Mouse (Mus musculus) heart, postnatal 0 days (tissue): ENCODE results near the gene Synpr. TPM values are rescaled to one million over a fixed set of nuclear protein-coding genes. Genes with fewer than 3 reads are reported as not detected.

Experiments used
- ATAC-seq: fragments of 200-750 bp; cut with Nextera tagmentation; 2 replicates; pipeline ENCODE4 v1.8.0; 2017; ENCODE audit warnings: low read depth, moderate number of reproducible peaks, moderate library complexity; ENCODE audit not compliant: insufficient read depth
- DNase-seq: peaks from one replicate; pipeline ENCODE4 v3.0.0-alpha.2; 2016; ENCODE audit warnings: low spot score
- H3K27ac ChIP-seq: fragments of 300-500 bp; sonication (generic); 2 replicates; pipeline ENCODE4 v1.5.1; 2014; ENCODE audit warnings: low read depth, mild to moderate bottlenecking
- H3K27me3 ChIP-seq: fragments of 300-500 bp; sonication (generic); 2 replicates; pipeline ENCODE4 v1.6.1; 2014; ENCODE audit warnings: low read length, mixed read lengths; ENCODE audit not compliant: control insufficient read depth, insufficient read depth
- H3K36me3 ChIP-seq: fragments of 300-500 bp; sonication (generic); replicated peaks from 2 replicates; pipeline ENCODE4 v1.6.1; 2014; ENCODE audit warnings: low read length, mixed read lengths; ENCODE audit not compliant: control insufficient read depth, insufficient read depth
- H3K4me1 ChIP-seq: fragments of 300-500 bp; sonication (generic); 2 replicates; pipeline ENCODE4 v1.6.1; 2014; ENCODE audit warnings: antibody characterized with exemption; ENCODE audit not compliant: control insufficient read depth, insufficient read depth
- H3K4me2 ChIP-seq: fragments of 300-500 bp; sonication (generic); 2 replicates; pipeline ENCODE4 v1.6.1; 2014; ENCODE audit warnings: low read depth, mild to moderate bottlenecking, low read length, moderate library complexity
- H3K4me3 ChIP-seq: fragments of 300-500 bp; sonication (generic); 2 replicates; pipeline ENCODE4 v1.5.1; 2014; ENCODE audit warnings: low read depth, low read length
- H3K9ac ChIP-seq: fragments of 300-500 bp; sonication (generic); replicated peaks from 2 replicates; pipeline ENCODE4 v1.6.1; 2014; ENCODE audit warnings: low read depth, low read length, mixed read lengths
- H3K9me3 ChIP-seq: fragments of 300-500 bp; sonication (generic); replicated peaks from 2 replicates; pipeline ENCODE4 v1.6.1; 2016; ENCODE audit warnings: low read length; ENCODE audit not compliant: control insufficient read depth
- CTCF ChIP-seq: IDR thresholded peaks from 2 replicates; pipeline ENCODE4 v1.5.1; 2016; ENCODE audit warnings: antibody characterized with exemption, control low read depth, low read depth
- EP300 ChIP-seq: IDR thresholded peaks from 2 replicates; pipeline ENCODE4 v1.6.1; 2016; ENCODE audit warnings: antibody characterized with exemption, low read depth
- WGBS: fragments of 180-500 bp; shearing (Covaris S2); extraction: QIAGEN DNeasy Blood & Tissue Kit; methylation state at CpG from one replicate; pipeline ENCODE4 v1.1.7; 2014; 5-methylcytosine and 5-hydroxymethylcytosine counted together
- polyA plus RNA-seq: library from polyadenylated mRNA; unstranded; fragments of >200 nt; fragmentation: Nextera tagmentation; extraction: Ambion mirVana; gene quantifications from 2 replicates; pipeline ENCODE4 v1.2.1, GENCODE M21; 2015
- total RNA-seq: library from RNA; depleted of rRNA; stranded (reverse); fragments of >200 nt; gene quantifications from 2 replicates; pipeline ENCODE4 v1.2.3, GENCODE M21; 2014; ENCODE audit warnings: low replicate concordance

Synpr gene
- total and polyA plus RNA-seq, 2 experiments from 2014 or later = 0.04 to 0.15 TPM

- Histone ChIP-seq H3K4me1 (no peaks in the 10 kb centered on the region), H3K36me3 (no peaks in the 10 kb centered on the region), H3K9ac (no peak overlapping the region), H3K4me3 (no peak overlapping the region), H3K27ac (no peak overlapping the region), H3K9me3 (no peaks in the 10 kb centered on the region), H3K27me3 (no peaks in the 10 kb centered on the region), H3K4me2 (no peak overlapping the region)
- TF ChIP-seq CTCF (no peak), EP300 (no peak)
- DNase-seq (no peak), ATAC-seq (no peak)
- WGBS = 60% methylated on average over 5 of the region's 5 CpGs
These were observed 72.6 kb downstream of the Synpr start for GRCm38 (mm10) chr14:13357101-13357667.

- no peak overlapping the region for H3K4me3 ChIP-seq
- no peak overlapping the region for H3K27ac ChIP-seq
- no peak overlapping the region for H3K9ac ChIP-seq
- H3K36me3 ChIP-seq = no peaks in the 10 kb centered on the region
- no peak for ATAC-seq
- no peaks in the 10 kb centered on the region for H3K27me3 ChIP-seq
- no peak for TF ChIP-seq CTCF
- TF ChIP-seq EP300 = no peak
- no peak for DNase-seq
- no peaks in the 10 kb centered on the region for H3K9me3 ChIP-seq
- no peak overlapping the region for H3K4me2 ChIP-seq
- 56% methylated on average over 2 of the region's 2 CpGs for WGBS
- no peaks in the 10 kb centered on the region for H3K4me1 ChIP-seq
These were observed 73.5 kb downstream of the Synpr start for GRCm38 (mm10) chr14:13358037-13358436.

- Histone ChIP-seq H3K4me2 (no peak overlapping the region), H3K9me3 (no peaks in the 10 kb centered on the region), H3K27me3 (no peaks in the 10 kb centered on the region), H3K4me3 (no peak overlapping the region), H3K9ac (no peak overlapping the region), H3K36me3 (no peaks in the 10 kb centered on the region), H3K27ac (no peak overlapping the region), H3K4me1 (no peaks in the 10 kb centered on the region)
- TF ChIP-seq EP300 = no peak
- TF ChIP-seq CTCF = no peak
- ATAC-seq (no peak), DNase-seq (no peak)
These were observed 76.6 kb downstream of the Synpr start for GRCm38 (mm10) chr14:13361184-13361583.

DNA sequence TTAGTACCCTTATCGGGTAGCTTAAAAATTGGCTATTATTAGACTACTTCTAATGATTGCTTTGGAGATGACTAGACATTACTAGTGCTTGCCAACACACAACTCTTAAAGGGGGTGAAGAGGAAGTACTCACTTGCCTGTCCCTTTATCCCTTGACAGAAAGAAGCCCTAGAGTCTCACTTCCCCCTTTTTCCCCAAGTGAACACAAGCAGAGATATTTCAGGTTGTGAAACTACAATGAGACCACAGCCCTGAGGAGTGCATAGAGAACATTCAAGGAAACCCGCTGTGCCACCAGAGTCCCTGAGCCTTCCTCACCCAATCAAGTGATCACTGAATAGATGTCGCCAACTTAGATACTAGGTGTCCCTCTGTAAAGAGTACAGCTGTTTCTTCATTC lies 77.1 kb downstream of the Synpr start:
- no peak for ATAC-seq

DNA sequence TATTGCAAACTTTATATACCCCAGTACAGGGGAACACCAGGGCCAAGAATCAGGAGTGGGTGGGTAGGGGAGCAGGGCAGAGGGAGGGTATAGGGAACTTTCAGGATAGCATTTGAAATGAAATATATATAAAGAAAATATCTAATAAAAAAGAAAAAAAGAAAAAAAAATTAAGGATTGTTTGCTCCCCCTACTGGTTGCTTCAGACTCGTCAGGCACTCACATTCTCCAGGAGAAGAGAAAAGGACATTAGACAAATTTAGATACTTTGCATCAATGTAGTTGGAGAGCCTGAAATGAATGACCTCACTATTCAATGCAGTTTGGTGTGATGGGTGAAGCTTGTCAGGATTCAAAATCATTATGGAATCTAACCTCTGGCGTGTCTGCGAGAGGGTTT lies 83.7 kb downstream of the Synpr start:
- Histone ChIP-seq H3K9me3 (no peaks in the 10 kb centered on the region), H3K4me1 (no peaks in the 10 kb centered on the region), H3K36me3 (no peaks in the 10 kb centered on the region), H3K27ac (no peak overlapping the region), H3K4me3 (no peak overlapping the region), H3K4me2 (no peak overlapping the region), H3K9ac (no peak overlapping the region), H3K27me3 (no peaks in the 10 kb centered on the region)
- DNase-seq = no peak
- WGBS = 67% methylated on average over 3 of the region's 3 CpGs
- no peak for ATAC-seq
- TF ChIP-seq EP300 = no peak
- TF ChIP-seq CTCF = no peak

More for the DNA sequence above, 77.1 kb downstream of the Synpr start:
- no peak overlapping the region for H3K27ac ChIP-seq
- no peaks in the 10 kb centered on the region for H3K4me1 ChIP-seq
- H3K4me3 ChIP-seq = no peak overlapping the region
- H3K9me3 ChIP-seq = no peaks in the 10 kb centered on the region
- no peak for DNase-seq
- H3K4me2 ChIP-seq = no peak overlapping the region
- WGBS = 76% methylated on average over 3 of the region's 3 CpGs
- no peaks in the 10 kb centered on the region for H3K27me3 ChIP-seq
- H3K9ac ChIP-seq = no peak overlapping the region
- H3K36me3 ChIP-seq = no peaks in the 10 kb centered on the region
- no peak for TF ChIP-seq EP300
- no peak for TF ChIP-seq CTCF

GRCm38 (mm10) chr14:13389081-13389480 lies 104.5 kb downstream of the Synpr start:
- H3K4me2 ChIP-seq = no peak overlapping the region
- 69% methylated on average over 7 of the region's 7 CpGs for WGBS
- no peaks in the 10 kb centered on the region for H3K4me1 ChIP-seq
- H3K9me3 ChIP-seq = no peaks in the 10 kb centered on the region
- no peaks in the 10 kb centered on the region for H3K27me3 ChIP-seq
- TF ChIP-seq EP300 (no peak), CTCF (no peak)
- no peaks in the 10 kb centered on the region for H3K36me3 ChIP-seq
- ATAC-seq (no peak), DNase-seq (no peak)
- H3K9ac ChIP-seq = no peak overlapping the region
- H3K4me3 ChIP-seq = no peak overlapping the region
- no peak overlapping the region for H3K27ac ChIP-seq
